Mouse (Mus musculus): ENCODE data around the gene Aurkb. TPM values are rescaled to one million over a fixed set of nuclear protein-coding genes. Genes with fewer than 3 reads are reported as not detected.
A peak's percentile ranks its signal among the peaks of the same experiment; 100 is the strongest.

Aurkb gene
- total RNA-seq, 2 experiments from 2014 or later, result 0.25 to 0.30 TPM

DNA sequence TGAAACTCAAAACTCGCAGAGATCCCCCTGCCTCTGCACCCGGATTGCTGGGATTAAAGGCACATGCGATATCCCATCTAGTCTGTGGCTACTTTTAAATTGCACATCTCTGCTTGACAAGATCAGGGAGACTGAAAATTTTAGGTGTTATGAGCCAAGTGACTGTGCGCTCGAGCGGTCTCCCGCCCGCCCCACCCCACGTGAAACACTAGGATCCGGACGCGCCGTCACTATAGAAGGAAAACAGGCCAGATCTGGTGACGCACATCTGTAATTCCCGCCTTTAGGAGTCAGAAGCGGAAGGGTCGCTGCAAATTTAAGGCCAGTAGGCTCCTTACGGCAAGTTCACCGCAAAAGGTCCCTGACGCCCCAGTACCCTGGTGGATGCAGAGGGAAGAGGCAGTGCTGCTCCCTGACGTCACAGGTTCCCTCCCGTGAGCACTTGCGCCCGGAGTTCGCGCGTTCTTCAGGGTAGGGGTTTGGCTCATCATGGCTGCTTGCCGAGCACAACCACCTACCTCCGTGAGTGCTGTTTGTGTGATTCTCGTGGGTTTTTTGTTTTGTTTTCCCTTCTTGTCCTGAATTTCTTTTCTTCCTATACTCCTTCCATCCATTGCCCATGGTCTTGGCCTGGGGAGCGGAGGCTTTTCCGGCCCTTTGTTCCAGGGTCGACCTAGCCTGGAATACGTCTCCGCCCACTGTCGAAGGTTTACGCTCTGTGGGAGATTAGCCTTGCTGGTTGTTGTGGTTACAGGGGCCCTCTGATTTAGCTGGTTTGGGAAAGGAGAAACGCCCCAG lies 29.6 kb upstream of the Aurkb start, which contains the start of gene Ctc1:
Gene Ctc1 (plus strand): TSS at position 268 of the 798 bp plus-strand sequence.
- peak; percentile 76 for TF ChIP-seq CTCF (IDR thresholded peaks at IDR 0.05)
- intact Hi-C loops (cut with DNase I), result loop anchor here (2.0 kb wide), 1 partner anchor 21 kb away; no protein-coding TSS in a partner anchor
- peak within 1 kb of the TSS; percentile 91 for H3K27ac ChIP-seq
- DNase-seq (ENCODE audit: extremely low spot score in 1 of 2, low spot score in 2 of 2), result peak; percentile 87 to 89
- H3K4me3 ChIP-seq, result peak within 1 kb of the TSS; percentile 63

GRCm38 (mm10) chr11:69016755-69017154 lies 28.7 kb upstream of the Aurkb start:
- intact Hi-C loops (cut with DNase I), result loop anchor here (2.0 kb wide), 1 partner anchor 20 kb away; no protein-coding TSS in a partner anchor
- no peak overlapping the region; the same call in 1 of the 2 replicates for H3K27ac ChIP-seq
- peak overlapping the region; percentile 63 for H3K4me3 ChIP-seq
- no peak for DNase-seq (ENCODE audit: extremely low spot score in 1 of 2, low spot score in 2 of 2)
- no peak for TF ChIP-seq CTCF (IDR thresholded peaks at IDR 0.05)

DNA sequence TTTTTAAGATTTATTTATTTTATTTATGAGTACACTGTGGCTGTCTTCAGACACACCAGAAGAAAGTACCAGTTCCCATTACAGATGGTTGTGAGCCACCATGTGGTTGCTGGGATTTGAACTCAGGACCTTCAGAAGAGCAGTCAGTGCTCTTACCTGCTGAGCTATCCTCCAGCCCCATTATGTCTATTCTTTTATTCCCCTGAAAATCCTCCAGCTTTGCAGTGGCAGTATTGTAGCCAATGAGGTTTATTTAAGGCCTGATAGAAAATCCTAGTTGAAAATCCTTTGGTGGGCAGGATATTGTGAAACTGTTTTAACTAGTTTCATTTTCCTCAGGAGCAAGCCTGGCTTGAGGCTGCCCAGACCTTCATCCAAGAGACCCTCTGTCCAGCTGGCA lies 24.8 kb upstream of the Aurkb start:
- H3K4me3 ChIP-seq, result no peak overlapping the region
- intact Hi-C loops (cut with DNase I), result no loop called here
- TF ChIP-seq CTCF (IDR thresholded peaks at IDR 0.05), result no peak
- H3K27ac ChIP-seq, result no peak overlapping the region
- no peak for DNase-seq (ENCODE audit: extremely low spot score in 1 of 2, low spot score in 2 of 2)

- Histone ChIP-seq H3K27ac (no peak overlapping the region), H3K4me3 (no peak overlapping the region)
- intact Hi-C loops (cut with DNase I), result no loop called here
- no peak for TF ChIP-seq CTCF (IDR thresholded peaks at IDR 0.05)
- DNase-seq (ENCODE audit: extremely low spot score in 1 of 2, low spot score in 2 of 2), result no peak
Observed at GRCm38 (mm10) chr11:69026562-69026961, 18.9 kb upstream of the Aurkb start.

GRCm38 (mm10) chr11:69028805-69029204 lies 16.6 kb upstream of the Aurkb start:
- H3K27ac ChIP-seq, result no peak overlapping the region
- H3K4me3 ChIP-seq, result no peak overlapping the region
- TF ChIP-seq CTCF (IDR thresholded peaks at IDR 0.05), result peak; percentile 28
- intact Hi-C loops (cut with DNase I), result no loop called here
- no peak for DNase-seq (ENCODE audit: extremely low spot score in 1 of 2, low spot score in 2 of 2)

GRCm38 (mm10) chr11:69033552-69033951 lies 11.9 kb upstream of the Aurkb start:
- H3K27ac ChIP-seq, result no peak overlapping the region
- intact Hi-C loops (cut with DNase I), result no loop called here
- no peak for TF ChIP-seq CTCF (IDR thresholded peaks at IDR 0.05)
- DNase-seq (ENCODE audit: extremely low spot score in 1 of 2, low spot score in 2 of 2), result no peak
- no peak overlapping the region for H3K4me3 ChIP-seq

DNA sequence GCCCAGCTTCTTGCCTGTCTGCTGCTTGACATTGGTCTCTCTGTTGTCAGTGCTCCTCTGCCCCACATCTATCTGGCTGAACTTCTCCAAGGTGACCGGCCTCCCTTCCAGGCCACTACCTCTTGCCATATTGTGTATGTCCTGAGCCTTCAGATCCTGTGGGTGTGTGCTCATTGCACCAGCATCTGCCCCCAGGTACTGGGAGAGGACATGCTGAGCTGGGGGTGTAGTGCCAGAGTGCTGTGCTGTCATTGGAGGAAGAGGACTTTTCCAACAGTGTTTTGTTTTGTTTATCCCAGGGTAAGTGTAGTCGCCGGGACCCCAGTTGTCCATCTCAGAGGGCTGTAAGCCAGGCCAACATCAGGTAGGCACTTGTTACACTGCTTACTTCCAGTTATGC lies 10.9 kb upstream of the Aurkb start:
- intact Hi-C loops (cut with DNase I), result no loop called here
- Histone ChIP-seq H3K4me3 (no peak overlapping the region), H3K27ac (no peak overlapping the region)
- no peak for DNase-seq (ENCODE audit: extremely low spot score in 1 of 2, low spot score in 2 of 2)
- no peak for TF ChIP-seq CTCF (IDR thresholded peaks at IDR 0.05)

- intact Hi-C loops (cut with DNase I), result no loop called here
Observed at GRCm38 (mm10) chr11:69035411-69035810, 10.0 kb upstream of the Aurkb start.

DNA sequence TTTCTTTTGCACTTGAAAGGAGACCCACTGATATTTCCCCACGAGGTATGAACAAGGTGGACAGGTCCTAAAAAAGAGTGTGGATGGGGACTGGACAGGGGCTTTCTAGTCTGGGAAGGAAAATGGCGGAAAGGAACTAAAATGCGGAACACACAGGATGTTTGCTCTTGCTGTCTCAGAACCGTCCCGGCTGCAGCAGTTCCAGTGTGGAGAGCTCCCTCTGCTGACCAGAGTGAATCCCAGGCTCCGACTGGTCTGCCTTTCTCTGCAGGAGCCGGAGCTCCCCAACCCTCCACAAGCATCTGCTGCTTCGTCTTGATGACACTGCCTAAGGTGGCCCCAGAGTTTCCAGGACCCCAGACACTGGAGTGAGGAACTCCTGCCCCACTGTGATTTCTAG lies 9.6 kb upstream of the Aurkb start:
- TF ChIP-seq CTCF (IDR thresholded peaks at IDR 0.05), result peak; percentile 93
- peak overlapping the region; percentile 84 for H3K4me3 ChIP-seq
- intact Hi-C loops (cut with DNase I), result loop anchor here (2.0 kb wide), 2 partner anchors 19 to 131 kb away; no protein-coding TSS in a partner anchor

More at GRCm38 (mm10) chr11:69035411-69035810, 10.0 kb upstream of the Aurkb start:
- no peak overlapping the region; the same call in 1 of the 2 replicates for H3K4me3 ChIP-seq
- TF ChIP-seq CTCF (IDR thresholded peaks at IDR 0.05), result no peak
- DNase-seq (ENCODE audit: extremely low spot score in 1 of 2, low spot score in 2 of 2), result no peak
- peak overlapping the region; percentile 90 for H3K27ac ChIP-seq

GRCm38 (mm10) chr11:69036486-69037230 lies 8.8 kb upstream of the Aurkb start:
- intact Hi-C loops (cut with DNase I), result loop anchor here (2.0 kb wide), 2 partner anchors 20 to 132 kb away; no protein-coding TSS in a partner anchor

More for the DNA sequence above, 9.6 kb upstream of the Aurkb start:
- DNase-seq (ENCODE audit: extremely low spot score in 1 of 2, low spot score in 2 of 2), result peak; percentile 88
- H3K27ac ChIP-seq, result peak overlapping the region; percentile 90

GRCm38 (mm10) chr11:69037231-69038061 lies 8.0 kb upstream of the Aurkb start:
- intact Hi-C loops (cut with DNase I), result loop anchor here (2.0 kb wide), 2 partner anchors 21 to 133 kb away; no protein-coding TSS in a partner anchor
- no peak for TF ChIP-seq CTCF (IDR thresholded peaks at IDR 0.05)
- Histone ChIP-seq H3K27ac (peak overlapping the region; percentile 90), H3K4me3 (peak overlapping the region; percentile 84)
- DNase-seq (ENCODE audit: extremely low spot score in 1 of 2, low spot score in 2 of 2), result peak; percentile 88 to 90

More at GRCm38 (mm10) chr11:69036486-69037230, 8.8 kb upstream of the Aurkb start:
- Histone ChIP-seq H3K4me3 (peak overlapping the region; percentile 84), H3K27ac (peak overlapping the region; percentile 90)
- no peak for TF ChIP-seq CTCF (IDR thresholded peaks at IDR 0.05)
- peak; percentile 88 to 94 for DNase-seq (ENCODE audit: extremely low spot score in 1 of 2, low spot score in 2 of 2)
